Mouse (Mus musculus) heart, postnatal 36 days (tissue): Measurements from ENCODE around the gene Hoxb2. TPM values are rescaled to one million over a fixed set of nuclear protein-coding genes. Genes with fewer than 3 reads are reported as not detected.

Experiments used
- DNase-seq, 2 experiments: peaks; one replicate each; pipeline ENCODE4 v3.0.0; 2021 to 2022
- intact Hi-C: fragments of 180-260 bp; cut with DNase I; formaldehyde crosslinking; loops from one replicate; pipeline ENCODE4 v1.15.1; 2025
- microRNA-seq, 2 experiments: library from miRNA; unstranded; fragments of <30 nt; microRNA quantifications; one replicate each; pipeline ENCODE4 v1.2.0; 2021; ENCODE audit warnings: borderline number of aligned reads in 2 of 2
- total RNA-seq, 2 experiments: library from RNA; stranded (reverse); gene quantifications; 2 replicates each; pipeline ENCODE4 v1.2.3; 2021

Gene Hoxb2
- total RNA-seq, 2 experiments from 2014 or later: 0.51 to 1.1 TPM

DNA sequence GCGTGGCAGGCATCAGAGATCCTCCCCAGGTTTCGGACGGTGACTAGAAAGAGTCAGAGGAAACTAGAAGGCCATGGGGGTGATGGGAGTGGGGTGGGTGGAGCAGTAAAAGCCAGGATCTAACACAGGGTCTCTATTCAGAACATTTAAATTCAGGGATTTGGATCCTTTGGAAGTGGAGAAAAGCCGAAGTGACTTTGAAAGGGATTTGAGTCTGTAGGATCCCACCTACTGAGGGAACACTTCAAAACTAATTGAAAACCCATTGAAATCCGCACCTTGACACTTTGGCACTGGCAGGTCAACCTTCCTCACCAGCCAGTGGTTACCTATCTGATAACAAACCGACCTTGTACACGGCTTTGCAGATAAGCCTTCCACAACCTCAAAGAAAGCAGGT lies 24.5 kb downstream of the Hoxb2 start:
- intact Hi-C loops: no loop called here
- DNase-seq: no peak

DNA sequence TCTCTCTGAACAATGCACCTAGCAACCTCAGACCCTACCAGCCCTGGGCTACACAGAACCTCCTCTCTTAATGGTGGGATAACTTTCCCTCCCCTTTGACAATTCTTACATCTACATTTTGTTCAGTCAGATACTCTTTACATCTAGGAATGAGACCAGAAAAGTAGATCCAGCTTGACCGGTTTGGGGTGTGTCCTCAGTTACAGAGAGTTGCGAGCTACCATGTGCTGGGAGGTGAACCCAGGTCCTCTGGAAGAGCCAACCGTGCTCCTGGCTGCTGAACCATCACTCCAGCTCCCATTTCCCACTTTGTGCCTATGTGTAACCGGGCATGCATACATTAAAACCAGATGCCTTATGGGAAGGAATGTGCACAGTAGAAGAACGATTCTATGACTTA lies 33.1 kb downstream of the Hoxb2 start:
- no peak for DNase-seq
- intact Hi-C loops: no loop called here

DNA sequence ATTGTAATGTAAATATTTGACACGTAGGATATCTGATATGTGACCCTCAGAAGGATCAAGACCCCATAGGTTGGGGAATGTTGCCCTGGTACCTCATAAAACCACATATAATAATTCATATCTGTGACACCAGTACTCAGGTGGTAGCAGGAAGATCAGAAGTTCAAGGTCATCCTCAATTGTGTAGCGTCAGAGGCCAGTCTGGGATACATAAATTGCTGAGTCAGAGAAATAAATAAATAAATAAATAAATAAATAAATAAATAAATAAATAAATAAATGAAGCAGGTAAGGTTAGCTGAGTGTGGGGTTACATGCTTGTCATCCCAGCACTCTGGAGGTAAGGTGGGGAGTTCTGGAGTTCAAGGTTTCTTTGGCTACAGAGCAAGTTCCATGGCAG lies 37.3 kb downstream of the Hoxb2 start:
- intact Hi-C loops: no loop called here

DNA sequence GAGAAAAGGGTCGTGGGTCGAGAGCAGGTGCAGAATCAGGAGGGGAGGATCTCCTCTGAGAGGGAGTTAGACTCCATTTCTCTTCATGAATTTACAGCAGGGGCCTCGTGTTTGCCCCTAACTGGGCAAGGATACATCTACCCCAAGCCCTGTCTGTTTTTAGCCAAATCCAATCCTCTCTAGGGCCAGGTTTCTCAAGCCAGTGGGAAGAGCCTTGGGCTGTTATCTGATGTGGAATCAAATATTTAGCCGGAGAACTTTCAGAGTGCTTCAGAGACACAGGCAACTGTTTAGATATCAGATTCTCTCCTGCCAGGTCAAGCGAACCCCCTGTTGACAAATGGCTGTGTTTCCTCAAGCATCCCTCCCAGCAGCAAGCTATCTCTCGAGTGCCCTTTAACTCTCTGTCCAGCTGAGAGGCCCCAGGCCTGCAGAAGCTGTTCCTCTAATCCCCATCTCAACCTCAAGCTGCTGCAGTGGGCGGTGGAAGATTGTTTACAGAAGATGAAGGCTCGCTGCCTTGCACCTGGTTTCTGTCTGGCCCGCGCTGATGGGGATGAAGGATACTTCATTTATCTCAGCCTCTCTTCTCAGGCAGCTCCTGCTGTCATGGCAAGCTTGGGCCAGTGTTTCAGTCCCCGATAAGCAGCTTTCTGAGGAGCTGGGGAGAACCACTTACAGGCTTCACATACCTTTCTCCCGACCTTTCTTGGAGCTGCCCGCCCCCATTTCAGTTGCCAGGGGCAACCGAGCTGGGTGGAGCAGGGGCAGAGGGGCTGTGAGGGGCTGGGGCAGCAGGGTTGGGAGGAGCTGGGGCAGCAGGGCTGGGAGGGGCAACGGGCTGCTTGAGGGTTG lies 46.7 kb downstream of the Hoxb2 start:
- intact Hi-C loops: no loop called here
- DNase-seq: no peak

More for the DNA sequence above, 37.3 kb downstream of the Hoxb2 start:
- DNase-seq: no peak

DNA sequence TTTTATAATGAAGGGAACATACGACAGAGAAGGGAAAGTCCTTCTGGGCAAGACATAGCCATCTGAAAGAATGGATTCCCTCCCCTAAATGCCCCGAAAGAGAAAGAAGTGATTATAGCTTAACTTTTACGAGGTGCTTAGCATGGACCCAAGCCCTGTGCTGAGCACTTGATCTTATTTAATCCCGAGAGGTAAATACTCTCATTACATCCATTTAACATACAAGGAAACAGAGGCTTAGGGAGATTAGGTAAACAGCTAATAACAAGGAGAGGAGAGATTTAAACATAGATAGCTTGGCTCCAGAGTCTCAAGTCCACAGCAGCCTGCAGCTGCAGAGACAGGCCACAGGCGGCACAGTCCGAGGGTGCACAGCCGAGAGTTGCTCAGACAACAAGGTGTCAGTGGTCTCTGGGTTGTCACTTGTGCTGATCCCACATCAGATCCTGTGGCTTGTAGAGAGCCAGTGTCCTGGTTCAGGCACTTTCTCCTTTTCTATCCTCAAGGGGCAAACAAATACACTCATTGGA lies 47.5 kb downstream of the Hoxb2 start:
- intact Hi-C loops: no loop called here
- DNase-seq: no peak

DNA sequence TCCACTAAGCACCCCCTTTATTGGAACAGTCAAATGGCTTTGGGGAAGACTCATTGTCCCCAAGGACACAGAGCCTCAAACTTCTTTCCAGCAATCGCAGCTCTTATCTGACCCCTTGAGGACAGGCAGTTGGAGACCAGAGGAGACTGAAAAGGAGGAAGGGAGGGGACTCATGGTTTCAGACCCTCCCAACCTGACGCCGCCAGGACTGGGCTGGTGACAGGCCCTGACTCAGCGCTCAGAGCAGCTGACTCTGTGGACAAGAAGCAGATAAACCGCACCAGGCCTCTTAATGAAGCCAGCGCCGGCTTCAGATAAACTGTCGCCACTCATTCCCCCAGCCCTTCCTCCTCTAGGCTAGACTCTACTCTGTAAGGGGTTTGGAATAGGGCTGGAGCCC lies 49.6 kb downstream of the Hoxb2 start:
- DNase-seq: peak; percentile 16 to 26
- intact Hi-C loops: no loop called here

Small RNAs within 50 kb of the gene (microRNA-seq; reads per million reads assigned to microRNA genes)
- gene Mir10a: 1,852 to 2,459 reads per million in 2 experiments

Other genes with a start within 250 kb of the Hoxb2 start
- gene Calcoco2, start 238.6 kb upstream of the Hoxb2 start, total RNA-seq: not detected
- not detected for gene Ttll6, start 216.7 kb upstream of the Hoxb2 start, total RNA-seq
- not detected for gene Hoxb13, start 156.2 kb upstream of the Hoxb2 start, total RNA-seq
- not detected for gene Hoxb9, start 79.1 kb upstream of the Hoxb2 start, total RNA-seq
- gene Hoxb8, start 68.6 kb upstream of the Hoxb2 start, total RNA-seq: not detected
- gene Hoxb7, start 63.9 kb upstream of the Hoxb2 start, total RNA-seq: not detected
- gene Hoxb6, start 58.0 kb upstream of the Hoxb2 start, total RNA-seq: not detected
- gene Hoxb5, start 47.2 kb upstream of the Hoxb2 start, total RNA-seq: under 1 TPM; 0.19 to 0.22 TPM
- gene Hoxb4, start 32.3 kb upstream of the Hoxb2 start, total RNA-seq: under 1 TPM; 0.51 to 0.53 TPM
- gene Hoxb3, start 27.2 kb upstream of the Hoxb2 start, total RNA-seq: under 1 TPM; 0.42 to 0.68 TPM
- not detected for gene Hoxb1, start 15.2 kb downstream of the Hoxb2 start, total RNA-seq
- gene Skap1, start 114.1 kb downstream of the Hoxb2 start, total RNA-seq: under 1 TPM in 1 of 2 experiments, not detected in 1; 0.30 TPM